Mouse (Mus musculus): Measurements from ENCODE around the gene Sec14l3. TPM values are rescaled to one million over a fixed set of nuclear protein-coding genes. Genes with fewer than 3 reads are reported as not detected.

Sec14l3 gene
- polyA plus RNA-seq, 1 experiment from 2014 or later, result 0.72 TPM

- no peak; the same call in 1 of the 2 replicates for ATAC-seq (replicated peaks; ENCODE audit: insufficient number of reproducible peaks, insufficient read depth, low FRiP score, low read depth)
- Histone ChIP-seq H3K9ac (no peak overlapping the region), H3K36me3 (no peaks in the 10 kb centered on the region), H3K27ac (no peak overlapping the region), H3K4me1 (replicated peaks) (no peaks in the 10 kb centered on the region), H3K27me3 (peaks cover 18% of the 10 kb centered on the region), H3K4me2 (no peak overlapping the region), H3K4me3 (no peak overlapping the region), H3K9me3 (replicated peaks) (no peaks in the 10 kb centered on the region)
- WGBS, result 59% methylated on average over 18 of the region's 18 CpGs
Measured at GRCm38 (mm10) chr11:4035116-4035892, 29.3 kb upstream of the Sec14l3 start.

- no peaks in the 10 kb centered on the region for H3K36me3 ChIP-seq
- H3K27ac ChIP-seq, result no peak overlapping the region
- no peak overlapping the region for H3K4me2 ChIP-seq
- H3K4me1 ChIP-seq (replicated peaks), result no peaks in the 10 kb centered on the region
- 78% methylated on average over 6 of the region's 6 CpGs for WGBS
- no peaks in the 10 kb centered on the region for H3K9me3 ChIP-seq (replicated peaks)
- H3K4me3 ChIP-seq, result no peak overlapping the region
- no peak overlapping the region for H3K9ac ChIP-seq
- peaks cover 16% of the 10 kb centered on the region for H3K27me3 ChIP-seq
- ATAC-seq (replicated peaks; ENCODE audit: insufficient number of reproducible peaks, insufficient read depth, low FRiP score, low read depth), result no peak
Measured at GRCm38 (mm10) chr11:4035916-4036315, 28.7 kb upstream of the Sec14l3 start.

GRCm38 (mm10) chr11:4036365-4037084 is 28.1 kb upstream of the Sec14l3 start:
- H3K4me2 ChIP-seq, result no peak overlapping the region
- H3K4me3 ChIP-seq, result no peak overlapping the region
- 59% methylated on average over 9 of the region's 9 CpGs for WGBS
- no peaks in the 10 kb centered on the region for H3K36me3 ChIP-seq
- H3K9ac ChIP-seq, result no peak overlapping the region
- ATAC-seq (replicated peaks; ENCODE audit: insufficient number of reproducible peaks, insufficient read depth, low FRiP score, low read depth), result no peak
- H3K4me1 ChIP-seq (replicated peaks), result no peaks in the 10 kb centered on the region
- H3K9me3 ChIP-seq (replicated peaks), result no peaks in the 10 kb centered on the region
- H3K27me3 ChIP-seq, result 0 out of 2 replicates have a peak, but pooled peaks cover 10% of the 10 kb centered on the region
- no peak overlapping the region for H3K27ac ChIP-seq

- Histone ChIP-seq H3K27ac (no peak overlapping the region), H3K4me2 (no peak overlapping the region), H3K9ac (no peak overlapping the region), H3K36me3 (no peaks in the 10 kb centered on the region), H3K4me1 (replicated peaks) (no peaks in the 10 kb centered on the region), H3K27me3 (no peaks in the 10 kb centered on the region), H3K9me3 (replicated peaks) (no peaks in the 10 kb centered on the region), H3K4me3 (no peak overlapping the region)
- no peak for ATAC-seq (replicated peaks; ENCODE audit: insufficient number of reproducible peaks, insufficient read depth, low FRiP score, low read depth)
- WGBS, result 93% methylated on average over 4 of the region's 4 CpGs
Measured at GRCm38 (mm10) chr11:4039951-4040350, 24.7 kb upstream of the Sec14l3 start.

- Histone ChIP-seq H3K27ac (no peak overlapping the region), H3K27me3 (no peaks in the 10 kb centered on the region), H3K9me3 (replicated peaks) (no peaks in the 10 kb centered on the region), H3K4me1 (replicated peaks) (no peaks in the 10 kb centered on the region), H3K36me3 (no peaks in the 10 kb centered on the region), H3K4me3 (no peak overlapping the region), H3K4me2 (no peak overlapping the region), H3K9ac (no peak overlapping the region)
- WGBS, result 71% methylated on average over 6 of the region's 6 CpGs
- ATAC-seq (replicated peaks; ENCODE audit: insufficient number of reproducible peaks, insufficient read depth, low FRiP score, low read depth), result no peak
Measured at GRCm38 (mm10) chr11:4041123-4041625, 23.5 kb upstream of the Sec14l3 start.

GRCm38 (mm10) chr11:4043081-4043480 is 21.6 kb upstream of the Sec14l3 start:
- Histone ChIP-seq H3K4me1 (replicated peaks) (no peaks in the 10 kb centered on the region), H3K9ac (no peak overlapping the region), H3K27ac (no peak overlapping the region), H3K4me2 (no peak overlapping the region), H3K4me3 (no peak overlapping the region), H3K9me3 (replicated peaks) (no peaks in the 10 kb centered on the region), H3K27me3 (no peaks in the 10 kb centered on the region), H3K36me3 (no peaks in the 10 kb centered on the region)
- no peak for ATAC-seq (replicated peaks; ENCODE audit: insufficient number of reproducible peaks, insufficient read depth, low FRiP score, low read depth)
- 84% methylated on average over 7 of the region's 7 CpGs for whole genome bisulfite sequencing

- no peak for ATAC-seq (replicated peaks; ENCODE audit: insufficient number of reproducible peaks, insufficient read depth, low FRiP score, low read depth)
- Histone ChIP-seq H3K4me1 (replicated peaks) (no peaks in the 10 kb centered on the region), H3K4me2 (no peak overlapping the region), H3K9ac (no peak overlapping the region), H3K27ac (no peak overlapping the region), H3K9me3 (replicated peaks) (no peaks in the 10 kb centered on the region), H3K36me3 (no peaks in the 10 kb centered on the region), H3K27me3 (no peaks in the 10 kb centered on the region), H3K4me3 (no peak overlapping the region)
- WGBS, result 67% methylated on average over 5 of the region's 5 CpGs
Measured at GRCm38 (mm10) chr11:4046526-4046925, 18.1 kb upstream of the Sec14l3 start.

- Histone ChIP-seq H3K4me1 (replicated peaks) (no peaks in the 10 kb centered on the region), H3K27me3 (no peaks in the 10 kb centered on the region), H3K9me3 (replicated peaks) (no peaks in the 10 kb centered on the region), H3K36me3 (no peaks in the 10 kb centered on the region), H3K27ac (no peak overlapping the region), H3K9ac (no peak overlapping the region), H3K4me2 (no peak overlapping the region), H3K4me3 (no peak overlapping the region)
- ATAC-seq (replicated peaks; ENCODE audit: insufficient number of reproducible peaks, insufficient read depth, low FRiP score, low read depth), result no peak
- 86% methylated on average over 2 of the region's 2 CpGs for WGBS
Measured at GRCm38 (mm10) chr11:4047766-4048165, 16.9 kb upstream of the Sec14l3 start.

GRCm38 (mm10) chr11:4048438-4048837 is 16.2 kb upstream of the Sec14l3 start:
- no peaks in the 10 kb centered on the region for H3K36me3 ChIP-seq
- H3K4me2 ChIP-seq, result no peak overlapping the region
- H3K9ac ChIP-seq, result no peak overlapping the region
- no peaks in the 10 kb centered on the region for H3K27me3 ChIP-seq
- no peak overlapping the region for H3K27ac ChIP-seq
- WGBS, result 75% methylated on average over 6 of the region's 6 CpGs
- H3K9me3 ChIP-seq (replicated peaks), result no peaks in the 10 kb centered on the region
- H3K4me1 ChIP-seq (replicated peaks), result no peaks in the 10 kb centered on the region
- no peak overlapping the region for H3K4me3 ChIP-seq
- ATAC-seq (replicated peaks; ENCODE audit: insufficient number of reproducible peaks, insufficient read depth, low FRiP score, low read depth), result no peak

GRCm38 (mm10) chr11:4053586-4053985 is 11.1 kb upstream of the Sec14l3 start:
- WGBS, result 23% methylated on average over 5 of the region's 5 CpGs
- ATAC-seq (replicated peaks; ENCODE audit: insufficient number of reproducible peaks, insufficient read depth, low FRiP score, low read depth), result no peak
- Histone ChIP-seq H3K4me1 (replicated peaks) (no peaks in the 10 kb centered on the region), H3K36me3 (no peaks in the 10 kb centered on the region), H3K4me2 (no peak overlapping the region), H3K27me3 (no peaks in the 10 kb centered on the region), H3K27ac (no peak overlapping the region), H3K4me3 (no peak overlapping the region), H3K9ac (no peak overlapping the region), H3K9me3 (replicated peaks) (no peaks in the 10 kb centered on the region)

- no peak overlapping the region for H3K4me3 ChIP-seq
- no peak for ATAC-seq (replicated peaks; ENCODE audit: insufficient number of reproducible peaks, insufficient read depth, low FRiP score, low read depth)
Measured at GRCm38 (mm10) chr11:4060866-4061575, 3.6 kb upstream of the Sec14l3 start.

More at GRCm38 (mm10) chr11:4060866-4061575, 3.6 kb upstream of the Sec14l3 start:
- WGBS, result 64% methylated on average over 5 of the region's 5 CpGs
- Histone ChIP-seq H3K9ac (no peak overlapping the region), H3K36me3 (no peaks in the 10 kb centered on the region), H3K27me3 (no peaks in the 10 kb centered on the region), H3K9me3 (replicated peaks) (no peaks in the 10 kb centered on the region), H3K4me2 (no peak overlapping the region), H3K4me1 (replicated peaks) (no peaks in the 10 kb centered on the region), H3K27ac (no peak overlapping the region)
